Mouse (Mus musculus) embryonic facial prominence, embryonic 13.5 days (tissue): Measurements from ENCODE around the gene Fkbp8. TPM values are rescaled to one million over a fixed set of nuclear protein-coding genes. Genes with fewer than 3 reads are reported as not detected.
A peak's percentile ranks its signal among the peaks of the same experiment; 100 is the strongest.

Experiments used
- ATAC-seq: fragments of 200-750 bp; cut with Nextera tagmentation; 2 replicates; pipeline ENCODE4 v1.8.0; 2017; ENCODE audit warnings: low read depth; ENCODE audit not compliant: insufficient number of reproducible peaks, insufficient read depth, low FRiP score, low TSS enrichment
- H3K27ac ChIP-seq: fragments of 300-500 bp; sonication (generic); 2 replicates; pipeline ENCODE4 v1.5.1; 2015; ENCODE audit warnings: moderate library complexity, mild to moderate bottlenecking, inconsistent platforms
- H3K27me3 ChIP-seq: fragments of 300-500 bp; sonication (generic); 2 replicates; pipeline ENCODE4 v1.6.1; 2015; ENCODE audit warnings: mild to moderate bottlenecking, inconsistent platforms
- H3K36me3 ChIP-seq: fragments of 300-500 bp; sonication (generic); 2 replicates; pipeline ENCODE4 v1.6.1; 2015; ENCODE audit warnings: mild to moderate bottlenecking, inconsistent platforms
- H3K4me1 ChIP-seq: fragments of 300-500 bp; sonication (generic); 2 replicates; pipeline ENCODE4 v1.6.1; 2015; ENCODE audit warnings: inconsistent platforms
- H3K4me2 ChIP-seq: fragments of 300-500 bp; sonication (generic); 2 replicates; pipeline ENCODE4 v1.6.1; 2015; ENCODE audit warnings: moderate library complexity, mild to moderate bottlenecking, inconsistent platforms
- H3K4me3 ChIP-seq: fragments of 300-500 bp; sonication (generic); 2 replicates; pipeline ENCODE4 v1.5.1; 2015; ENCODE audit warnings: mild to moderate bottlenecking, inconsistent platforms
- H3K9ac ChIP-seq: fragments of 300-500 bp; sonication (generic); 2 replicates; pipeline ENCODE4 v1.6.1; 2015; ENCODE audit warnings: mild to moderate bottlenecking, inconsistent platforms
- H3K9me3 ChIP-seq: fragments of 300-500 bp; sonication (generic); 2 replicates; pipeline ENCODE4 v1.6.1; 2016; ENCODE audit warnings: inconsistent platforms
- WGBS: fragments of 180-500 bp; shearing (Covaris S2); methylation state at CpG from one replicate; pipeline ENCODE4 v1.1.7; 2015; ENCODE audit warnings: mixed read lengths; 5-methylcytosine and 5-hydroxymethylcytosine counted together
- polyA plus RNA-seq: library from polyadenylated mRNA; unstranded; fragments of >200 nt; fragmentation: Nextera tagmentation; extraction: Ambion mirVana; gene quantifications from 2 replicates; pipeline ENCODE4 v1.2.1, GENCODE M21; 2015

The Fkbp8 gene
- polyA plus RNA-seq, 1 experiment from 2014 or later, result 306 TPM

DNA sequence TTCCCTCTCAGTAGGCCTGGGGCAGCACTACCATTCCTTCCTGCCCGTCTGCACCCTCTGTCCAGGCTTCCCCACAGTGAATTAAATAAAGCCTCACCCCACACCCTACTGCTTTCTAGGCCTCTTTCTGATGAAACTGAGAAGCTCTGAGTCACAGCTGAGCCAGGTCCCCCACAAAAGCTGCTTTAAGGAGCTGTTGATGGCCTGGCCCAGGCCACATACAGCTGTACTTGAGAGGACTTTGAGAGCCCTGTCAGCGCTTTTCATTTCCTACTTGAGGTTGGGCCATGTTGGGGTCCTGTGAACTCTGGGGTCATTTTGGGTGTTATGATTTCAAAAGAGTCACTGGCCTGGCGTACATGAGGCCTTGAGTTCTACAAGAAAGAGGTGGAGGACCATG, 7.7 kb downstream of the Fkbp8 start:
- H3K4me2 ChIP-seq, result no peak overlapping the region
- no peak overlapping the region for H3K9ac ChIP-seq
- H3K27ac ChIP-seq, result no peak overlapping the region
- no peak for ATAC-seq
- H3K36me3 ChIP-seq, result peaks cover 74% of the 10 kb centered on the region
- H3K4me1 ChIP-seq, result peaks cover 8% of the 10 kb centered on the region
- H3K27me3 ChIP-seq, result no peaks in the 10 kb centered on the region
- 96% methylated on average over 3 of the region's 3 CpGs for WGBS
- no peaks in the 10 kb centered on the region for H3K9me3 ChIP-seq
- no peak overlapping the region for H3K4me3 ChIP-seq

DNA sequence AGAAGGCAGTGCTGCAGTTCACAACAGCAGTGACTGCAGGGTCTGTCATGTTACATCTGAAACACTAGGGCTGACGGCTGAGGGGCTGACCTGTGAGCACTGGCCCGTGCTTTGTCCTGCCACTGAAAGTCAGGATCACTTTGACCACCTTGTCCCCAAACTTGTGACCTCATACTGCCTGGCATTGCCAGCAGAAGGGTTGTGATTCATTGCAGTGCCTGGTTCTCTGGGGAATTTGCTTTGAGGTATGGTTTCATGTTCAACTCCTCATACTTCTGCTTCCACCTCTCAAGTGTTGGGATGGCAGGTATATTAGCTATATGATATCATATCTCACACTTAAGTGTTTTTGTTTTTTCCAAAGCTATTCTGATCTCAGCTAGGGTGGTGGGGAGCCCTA, 8.2 kb downstream of the Fkbp8 start:
- ATAC-seq, result no peak
- no peak overlapping the region for H3K4me2 ChIP-seq
- no peak overlapping the region for H3K27ac ChIP-seq
- H3K9ac ChIP-seq, result no peak overlapping the region
- H3K9me3 ChIP-seq, result no peaks in the 10 kb centered on the region
- 89% methylated on average over 2 of the region's 2 CpGs for WGBS
- peaks cover 69% of the 10 kb centered on the region for H3K36me3 ChIP-seq
- H3K27me3 ChIP-seq, result no peaks in the 10 kb centered on the region
- no peak overlapping the region for H3K4me3 ChIP-seq
- H3K4me1 ChIP-seq, result peaks cover 13% of the 10 kb centered on the region

GRCm38 (mm10) chr8:70538024-70538579, 10.6 kb downstream of the Fkbp8 start:
- no peaks in the 10 kb centered on the region for H3K27me3 ChIP-seq
- peaks cover 45% of the 10 kb centered on the region for H3K36me3 ChIP-seq
- H3K9ac ChIP-seq, result peak overlapping the region; percentile 93
- H3K4me3 ChIP-seq, result peak overlapping the region; percentile 81
- ATAC-seq, result no peak
- H3K9me3 ChIP-seq, result no peaks in the 10 kb centered on the region
- peak overlapping the region; percentile 92 for H3K27ac ChIP-seq
- H3K4me1 ChIP-seq, result peaks cover 27% of the 10 kb centered on the region
- WGBS, result 13% methylated on average over 24 of the region's 24 CpGs
- peak overlapping the region; percentile 96 for H3K4me2 ChIP-seq

GRCm38 (mm10) chr8:70538633-70539076, 11.1 kb downstream of the Fkbp8 start:
- ATAC-seq, result peak; percentile 81
- Histone ChIP-seq H3K4me1 (peaks cover 32% of the 10 kb centered on the region), H3K36me3 (peaks cover 40% of the 10 kb centered on the region), H3K27ac (peak overlapping the region; percentile 92), H3K4me2 (peak overlapping the region; percentile 96), H3K4me3 (peak overlapping the region; percentile 81), H3K9ac (peak overlapping the region; percentile 93), H3K27me3 (no peaks in the 10 kb centered on the region), H3K9me3 (no peaks in the 10 kb centered on the region)
- WGBS, result under 1% methylated on average over 32 of the region's 32 CpGs

GRCm38 (mm10) chr8:70539077-70539813, 11.7 kb downstream of the Fkbp8 start, which contains the start of gene Ell:
Gene Ell, plus strand, starts transcription at chr8:70539457.
- Histone ChIP-seq H3K27ac (peak within 1 kb of the TSS; percentile 92), H3K4me3 (peak within 1 kb of the TSS; percentile 81), H3K9me3 (no peaks in the 10 kb centered on the region), H3K36me3 (peaks cover 34% of the 10 kb centered on the region), H3K27me3 (no peaks in the 10 kb centered on the region), H3K4me1 (peaks cover 35% of the 10 kb centered on the region), H3K9ac (peak within 1 kb of the TSS; percentile 93), H3K4me2 (peak within 1 kb of the TSS; percentile 96)
- under 1% methylated on average over 58 of the region's 58 CpGs for WGBS
- peak; percentile 89 for ATAC-seq

- Histone ChIP-seq H3K36me3 (peaks cover 28% of the 10 kb centered on the region), H3K9ac (peak overlapping the region; percentile 93), H3K27ac (peak overlapping the region; percentile 92), H3K4me1 (peaks cover 35% of the 10 kb centered on the region), H3K27me3 (no peaks in the 10 kb centered on the region), H3K4me3 (peak overlapping the region; percentile 81), H3K4me2 (peak overlapping the region; percentile 96), H3K9me3 (no peaks in the 10 kb centered on the region)
- WGBS, result 5% methylated on average over 4 of the region's 4 CpGs
- ATAC-seq, result no peak
Observed at GRCm38 (mm10) chr8:70540013-70540506, 12.5 kb downstream of the Fkbp8 start.

DNA sequence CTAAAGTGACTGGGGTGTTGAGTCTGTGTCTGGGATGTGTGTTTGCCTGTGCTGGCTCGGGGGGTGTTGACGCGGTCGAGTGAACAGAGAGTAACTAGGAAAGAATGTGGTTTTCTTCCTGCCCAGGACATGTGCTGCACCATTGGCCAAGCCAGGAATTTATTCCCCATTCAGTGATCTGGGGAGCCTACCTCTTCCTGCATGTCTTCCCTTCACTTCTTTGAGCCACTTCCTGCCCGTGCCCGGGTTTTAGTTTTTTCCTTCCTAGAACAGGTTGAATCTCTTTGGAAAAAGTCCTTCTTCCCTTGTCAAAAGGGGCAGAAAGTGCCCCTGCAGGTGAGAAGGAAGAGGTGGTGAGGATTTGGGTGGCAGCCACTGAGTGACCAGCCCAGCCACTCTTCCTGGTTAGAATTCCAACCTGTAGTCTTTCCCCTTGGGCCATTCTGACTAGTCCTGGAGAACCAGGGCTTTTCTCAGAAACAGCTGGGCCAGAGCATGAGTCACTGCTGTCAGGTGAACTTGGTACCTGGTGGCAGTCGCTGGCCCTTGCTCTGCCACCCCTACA, 13.1 kb downstream of the Fkbp8 start:
- Histone ChIP-seq H3K27me3 (no peaks in the 10 kb centered on the region), H3K27ac (peak overlapping the region; percentile 92; the same call in 1 of the 2 replicates), H3K4me3 (peak overlapping the region; percentile 81), H3K9ac (peak overlapping the region; percentile 93), H3K9me3 (no peaks in the 10 kb centered on the region), H3K4me1 (peaks cover 35% of the 10 kb centered on the region), H3K36me3 (peaks cover 25% of the 10 kb centered on the region), H3K4me2 (peak overlapping the region; percentile 96)
- 42% methylated on average over 7 of the region's 7 CpGs for WGBS
- no peak for ATAC-seq

- peak overlapping the region; percentile 81 for H3K4me3 ChIP-seq
- no peaks in the 10 kb centered on the region for H3K9me3 ChIP-seq
- H3K9ac ChIP-seq, result peak overlapping the region; percentile 93; the same call in 1 of the 2 replicates
- no peak overlapping the region for H3K27ac ChIP-seq
- peaks cover 35% of the 10 kb centered on the region for H3K4me1 ChIP-seq
- ATAC-seq, result no peak
- 89% methylated on average over 5 of the region's 5 CpGs for WGBS
- peak overlapping the region; percentile 96 for H3K4me2 ChIP-seq
- no peaks in the 10 kb centered on the region for H3K27me3 ChIP-seq
- peaks cover 20% of the 10 kb centered on the region for H3K36me3 ChIP-seq
Observed at GRCm38 (mm10) chr8:70541081-70541480, 13.6 kb downstream of the Fkbp8 start.

DNA sequence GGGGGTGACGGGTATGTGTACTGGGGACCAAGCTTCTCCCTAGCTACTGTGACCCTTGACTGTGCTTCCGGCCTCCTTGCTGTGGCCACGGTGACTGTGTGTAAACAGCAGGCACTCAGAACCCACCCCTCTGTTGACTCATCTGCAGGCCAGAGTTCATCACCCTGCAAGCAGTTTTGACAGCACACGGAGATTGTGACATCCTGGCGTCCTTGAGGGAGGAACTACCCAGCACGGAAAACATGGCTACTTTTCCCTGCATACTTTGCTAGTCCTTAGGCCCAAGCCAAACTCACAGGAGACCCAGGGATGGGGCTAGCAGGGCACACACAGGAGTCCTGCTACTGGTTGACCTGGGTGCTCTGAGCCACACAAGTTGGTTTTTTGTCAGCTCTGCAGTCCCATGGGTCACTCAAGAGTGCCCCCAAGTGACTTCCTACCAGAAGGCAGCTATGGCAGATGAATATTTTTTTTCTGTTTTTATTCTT, 16.7 kb downstream of the Fkbp8 start:
- Histone ChIP-seq H3K4me2 (no peak overlapping the region), H3K27me3 (no peaks in the 10 kb centered on the region), H3K36me3 (peaks cover 4% of the 10 kb centered on the region; the same call in 1 of the 2 replicates), H3K9me3 (no peaks in the 10 kb centered on the region), H3K27ac (no peak overlapping the region), H3K4me3 (no peak overlapping the region), H3K9ac (0 out of 2 replicates have a peak overlapping the region, but pooled peaks have one; percentile 41), H3K4me1 (peaks cover 30% of the 10 kb centered on the region)
- WGBS, result 71% methylated on average over 6 of the region's 6 CpGs
- ATAC-seq, result no peak

- Histone ChIP-seq H3K4me1 (peaks cover 16% of the 10 kb centered on the region), H3K4me3 (no peak overlapping the region), H3K27me3 (no peaks in the 10 kb centered on the region), H3K36me3 (peaks cover 4% of the 10 kb centered on the region; the same call in 1 of the 2 replicates), H3K27ac (no peak overlapping the region), H3K9me3 (no peaks in the 10 kb centered on the region), H3K9ac (no peak overlapping the region), H3K4me2 (no peak overlapping the region)
- no peak for ATAC-seq
- 85% methylated on average over 4 of the region's 4 CpGs for WGBS
Observed at GRCm38 (mm10) chr8:70546412-70546811, 18.9 kb downstream of the Fkbp8 start.

GRCm38 (mm10) chr8:70547762-70548161, 20.2 kb downstream of the Fkbp8 start:
- Histone ChIP-seq H3K36me3 (peaks cover 4% of the 10 kb centered on the region; the same call in 1 of the 2 replicates), H3K4me2 (no peak overlapping the region), H3K27me3 (no peaks in the 10 kb centered on the region), H3K9ac (no peak overlapping the region), H3K27ac (no peak overlapping the region), H3K9me3 (no peaks in the 10 kb centered on the region), H3K4me3 (no peak overlapping the region), H3K4me1 (peaks cover 16% of the 10 kb centered on the region)
- no peak for ATAC-seq
- WGBS, result 84% methylated on average over 6 of the region's 6 CpGs
